Mouse (Mus musculus) MEL (cell line): ENCODE data around the gene Tmem151b. TPM values are rescaled to one million over a fixed set of nuclear protein-coding genes. Genes with fewer than 3 reads are reported as not detected.
A peak's percentile ranks its signal among the peaks of the same experiment; 100 is the strongest.

Experiments used
- DNase-seq: peaks from one replicate; pipeline ENCODE4 v3.0.0; 2011; ENCODE audit warnings: low read depth, low spot score
- H3K27ac ChIP-seq: 2 replicates; pipeline ENCODE4 v1.5.1; 2012; ENCODE audit warnings: low read depth, mild to moderate bottlenecking, control low read depth, low read length, moderate library complexity; ENCODE audit not compliant: control insufficient read depth
- H3K27me3 ChIP-seq, 2 experiments: fragments of 150-350 bp in 1 of 2; sonication (generic) in 1 of 2; 2 replicates each; pipeline ENCODE4 v1.6.1; 2012; ENCODE audit warnings: low read length in 2 of 2, mild to moderate bottlenecking in 2 of 2, improper control_type of control experiment in 1 of 2, moderate library complexity in 1 of 2; ENCODE audit not compliant: insufficient read depth in 2 of 2, control insufficient read depth in 1 of 2
- H3K36me3 ChIP-seq, 2 experiments: 2 replicates each; pipeline ENCODE4 v1.6.1; 2012 to 2014; ENCODE audit warnings: low read length in 2 of 2, improper control_type of control experiment in 1 of 2, inconsistent platforms in 1 of 2, mild to moderate bottlenecking in 1 of 2; ENCODE audit not compliant: insufficient read depth in 2 of 2, control insufficient read depth in 1 of 2
- H3K4me1 ChIP-seq, 2 experiments: fragments of 150-350 bp in 1 of 2; sonication (generic) in 1 of 2; 2 replicates each; pipeline ENCODE4 v1.6.1; 2012; ENCODE audit warnings: low read length in 2 of 2, improper control_type of control experiment in 1 of 2, mild to moderate bottlenecking in 1 of 2; ENCODE audit not compliant: insufficient read depth in 2 of 2, control insufficient read depth in 1 of 2
- H3K4me3 ChIP-seq, 2 experiments: fragments of 150-350 bp in 1 of 2; sonication (generic) in 1 of 2; 2 replicates each; pipeline ENCODE4 v1.5.1; 2012; ENCODE audit warnings: low read depth in 2 of 2, low read length in 2 of 2, mild to moderate bottlenecking in 2 of 2, moderate library complexity in 2 of 2, control low read depth in 1 of 2, improper control_type of control experiment in 1 of 2; ENCODE audit not compliant: control insufficient read depth in 1 of 2, insufficient read depth in 1 of 2
- H3K79me2 ChIP-seq: 2 replicates; pipeline ENCODE4 v1.6.1; 2012; ENCODE audit warnings: mild to moderate bottlenecking, low read length, moderate library complexity; ENCODE audit not compliant: control insufficient read depth, poor library complexity, insufficient read depth
- H3K9ac ChIP-seq: 2 replicates; pipeline ENCODE4 v1.6.1; 2012; ENCODE audit warnings: low read depth, mild to moderate bottlenecking, control low read depth, low read length, moderate library complexity; ENCODE audit not compliant: control insufficient read depth, poor library complexity, severe bottlenecking
- H3K9me3 ChIP-seq: fragments of 150-350 bp; sonication (generic); replicated peaks from 2 replicates; pipeline ENCODE4 v1.6.1; 2012; ENCODE audit warnings: mild to moderate bottlenecking, low read length, improper control_type of control experiment, moderate library complexity; ENCODE audit not compliant: insufficient read depth
- CHD1 ChIP-seq: IDR thresholded peaks from 2 replicates; pipeline ENCODE4 v1.6.1; 2012; ENCODE audit warnings: low read depth, mild to moderate bottlenecking, inconsistent platforms, low read length, improper control_type of control experiment
- CHD2 ChIP-seq: IDR thresholded peaks from 2 replicates; pipeline ENCODE4 v1.6.1; 2011; ENCODE audit warnings: low read length, improper control_type of control experiment
- CTCF ChIP-seq, 3 experiments: IDR thresholded peaks in 2 of 3; conservative IDR thresholded peaks in 1 of 3; 2 replicates each; pipeline ENCODE4 v1.5.1; 2011 to 2012; ENCODE audit warnings: low read length in 3 of 3, low read depth in 2 of 3, mild to moderate bottlenecking in 2 of 3, improper control_type of control experiment in 1 of 3, inconsistent platforms in 1 of 3, mixed read lengths in 1 of 3, moderate library complexity in 1 of 3; ENCODE audit not compliant: control insufficient read depth in 1 of 3, insufficient read depth in 1 of 3, poor library complexity in 1 of 3, severe bottlenecking in 1 of 3
- EP300 ChIP-seq, 2 experiments: IDR thresholded peaks; 2 replicates each; pipeline ENCODE4 v1.6.1; 2011; ENCODE audit warnings: improper control_type of control experiment in 2 of 2, low read length in 2 of 2, low read depth in 1 of 2, mild to moderate bottlenecking in 1 of 2
- ETS1 ChIP-seq: IDR thresholded peaks from 2 replicates; pipeline ENCODE4 v1.6.1; 2012; ENCODE audit warnings: low read depth, mild to moderate bottlenecking, inconsistent platforms, low read length, improper control_type of control experiment, moderate library complexity
- MAFK ChIP-seq: IDR thresholded peaks from 2 replicates; pipeline ENCODE4 v1.6.1; 2011; ENCODE audit warnings: low read depth, mild to moderate bottlenecking, low read length, improper control_type of control experiment, borderline replicate concordance
- MAX ChIP-seq: IDR thresholded peaks from 2 replicates; pipeline ENCODE4 v1.6.1; 2011; ENCODE audit warnings: low read length, improper control_type of control experiment
- MXI1 ChIP-seq: IDR thresholded peaks from 2 replicates; pipeline ENCODE4 v1.6.1; 2011; ENCODE audit warnings: mild to moderate bottlenecking, low read depth, low read length, improper control_type of control experiment
- MYB ChIP-seq: IDR thresholded peaks from 2 replicates; pipeline ENCODE4 v1.6.1; 2011; ENCODE audit warnings: mild to moderate bottlenecking, low read depth, low read length, improper control_type of control experiment
- POLR2AphosphoS5 ChIP-seq: IDR thresholded peaks from 2 replicates; pipeline ENCODE4 v1.6.1; 2012; ENCODE audit warnings: low read depth, borderline replicate concordance, mild to moderate bottlenecking, inconsistent platforms, low read length, moderate library complexity, mixed read lengths
- RAD21 ChIP-seq: IDR thresholded peaks from 2 replicates; pipeline ENCODE4 v1.6.1; 2011; ENCODE audit warnings: mild to moderate bottlenecking, low read depth, low read length, improper control_type of control experiment
- SIN3A ChIP-seq: IDR thresholded peaks from 2 replicates; pipeline ENCODE4 v1.6.1; 2012; ENCODE audit warnings: low read length, improper control_type of control experiment, inconsistent platforms
- SMC3 ChIP-seq: IDR thresholded peaks from 2 replicates; pipeline ENCODE4 v1.6.1; 2011; ENCODE audit warnings: low read depth, low read length, improper control_type of control experiment
- TAL1 ChIP-seq: IDR thresholded peaks from 2 replicates; pipeline ENCODE4 v1.6.1; 2012; ENCODE audit warnings: mild to moderate bottlenecking, inconsistent platforms, low read length, moderate library complexity, mixed read lengths
- TBP ChIP-seq: IDR thresholded peaks from 2 replicates; pipeline ENCODE4 v1.8.0; 2011; ENCODE audit warnings: low read depth, low read length, improper control_type of control experiment
- ZC3H11A ChIP-seq: IDR thresholded peaks from 2 replicates; pipeline ENCODE4 v1.6.1; 2012; ENCODE audit warnings: low read depth, mild to moderate bottlenecking, inconsistent platforms, low read length, improper control_type of control experiment
- ZMIZ1 ChIP-seq: IDR thresholded peaks from 2 replicates; pipeline ENCODE4 v1.6.1; 2012; ENCODE audit warnings: low read depth, mild to moderate bottlenecking, inconsistent platforms, low read length, improper control_type of control experiment, moderate library complexity
- polyA plus RNA-seq, 2 experiments: library from polyadenylated mRNA; stranded (reverse) in 1 of 2; unstranded in 1 of 2; fragments of >175 nt in 1 of 2; fragments of >200 nt in 1 of 2; gene quantifications; 2 replicates each; pipeline versions ENCODE4 v1.2.1 to v1.2.4; 2012; ENCODE audit warnings: low replicate concordance in 2 of 2, low read depth in 1 of 2; ENCODE audit not compliant: insufficient read length in 2 of 2, insufficient read depth in 1 of 2, missing spikeins in 1 of 2
- total RNA-seq: library from RNA; depleted of rRNA; stranded (reverse); fragments of 300-350 nt; gene quantifications from 2 replicates; pipeline ENCODE4 v1.2.3, GENCODE M21; 2012

Tmem151b gene
- total and polyA plus RNA-seq, 3 experiments = 0.15 to 1.1 TPM; not detected in 1

DNA sequence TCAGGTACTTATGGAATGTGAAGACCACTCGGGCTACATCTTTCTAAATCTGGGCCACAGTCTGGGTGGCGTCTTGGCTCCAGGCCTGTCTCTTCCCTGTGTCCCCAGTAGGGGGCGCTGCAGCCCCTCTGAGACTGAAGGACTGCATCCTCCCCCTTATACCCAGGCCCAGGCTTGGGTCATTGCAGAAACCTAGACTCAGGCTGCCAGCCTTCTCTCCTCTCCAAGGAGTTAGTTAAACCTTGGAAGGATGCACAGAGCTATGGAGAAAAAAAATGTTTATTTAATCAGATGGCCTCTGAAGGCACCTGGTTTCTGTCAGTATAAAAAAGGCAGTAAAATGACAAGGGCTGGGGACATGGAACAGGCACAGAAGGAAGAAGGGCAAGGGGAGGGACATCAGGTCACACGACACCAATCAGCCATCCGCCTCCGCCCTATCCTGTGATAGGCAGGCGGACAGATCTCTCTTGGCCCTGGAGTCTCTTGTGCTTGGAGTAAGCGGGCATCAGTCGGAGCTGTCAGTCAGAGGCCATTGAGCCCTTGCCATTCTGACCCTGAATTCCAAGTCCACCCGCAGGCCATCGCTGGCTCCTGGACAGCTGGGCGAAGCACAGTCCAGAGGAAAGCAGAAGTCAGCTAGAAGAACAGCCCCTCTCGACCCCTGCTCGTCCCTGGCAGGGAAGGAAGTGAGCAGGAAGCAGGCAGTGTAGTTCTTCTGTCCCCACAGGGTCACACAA, 35.6 kb upstream of the Tmem151b start:
- Histone ChIP-seq H3K9ac (no peak overlapping the region), H3K79me2 (no peaks in the 10 kb centered on the region; the same call in 1 of the 2 replicates), H3K27me3 (no peaks in the 10 kb centered on the region), H3K9me3 (no peaks in the 10 kb centered on the region), H3K36me3 (peaks cover 7 to 20% of the 10 kb centered on the region in 2 experiments; a peak in 3 of 4 replicates), H3K4me3 (no peak overlapping the region), H3K4me1 (peaks cover 14 to 31% of the 10 kb centered on the region in 2 experiments), H3K27ac (no peak overlapping the region)
- TF ChIP-seq MAFK (no peak), ZC3H11A (peak; percentile 42; the same call in 1 of the 2 replicates), TBP (no peak), CHD2 (no peak), SMC3 (peak; percentile 54), MXI1 (0 out of 2 replicates have a peak, but pooled peaks have one; percentile 19), CHD1 (no peak), POLR2AphosphoS5 (no peak), MYB (no peak), RAD21 (peak; percentile 54), CTCF (IDR thresholded peaks at IDR 0.05 in 2 of 3, conservative IDR thresholded peaks at IDR 0.05 in 1 of 3; ENCODE audit: control insufficient read depth in 1 of 3, insufficient read depth in 1 of 3, low read depth in 2 of 3, low read length in 3 of 3, poor library complexity in 1 of 3, severe bottlenecking in 1 of 3) (peak; percentile 81 to 95 (median 93)), MAX (no peak), EP300 (IDR thresholded peaks at IDR 0.05; ENCODE audit: low read depth in 1 of 2, low read length in 2 of 2) (no peak), SIN3A (peak; percentile 29; the same call in 1 of the 2 replicates), ZMIZ1 (no peak), TAL1 (no peak)
- peak; percentile 58 for DNase-seq

- peak overlapping the region; percentile 43; the same call in 1 of the 2 replicates for H3K27ac ChIP-seq
- TF ChIP-seq ETS1 (peak; percentile 72; the same call in 1 of the 2 replicates), SMC3 (no peak)
- TF ChIP-seq, all 39 proteins: peak for 1
- Histone ChIP-seq H3K36me3 (peaks cover 3 to 20% of the 10 kb centered on the region in 2 experiments; a peak in 3 of 4 replicates), H3K27me3 (no peaks in the 10 kb centered on the region), H3K4me1 (peaks cover 14 to 31% of the 10 kb centered on the region in 2 experiments), H3K79me2 (no peaks in the 10 kb centered on the region), H3K9ac (no peak overlapping the region), H3K9me3 (no peaks in the 10 kb centered on the region), H3K4me3 (no peak overlapping the region)
- peak; percentile 61 for DNase-seq
These were observed 34.8 kb upstream of the Tmem151b start for GRCm38 (mm10) chr17:45584096-45584896.
